In genomic region chr15:4024726-4025507, GRCm38 (mm10) we compare ENCODE assay signal across 12 mouse cellular contexts. TPM values are rescaled to one million over a fixed set of nuclear protein-coding genes. Genes with fewer than 3 reads are reported as not detected.
DNase-seq lines count a peak whose midpoint lies in the region; ATAC-seq and TF ChIP-seq lines count a peak whose summit lies in the region.
"Had no signal": no experiment of that assay in that cellular context is flagged by ENCODE, and none has a peak within 500 bp of the region (broad histone marks: within the 10 kb centered on the region; RNA-seq: fewer than 3 reads in every experiment).

No protein-coding gene starts in this region.

- H3K9me3 ChIP-seq in lung, embryonic 16.5 days (ENCODE audit: control insufficient read depth, low read length) = no peaks in the 10 kb centered on the region
- no peaks in the 10 kb centered on the region for H3K9me3 ChIP-seq in heart, embryonic 11.5 days (replicated peaks; ENCODE audit: control insufficient read depth, low read length)

- no peaks in the 10 kb centered on the region for H3K36me3 ChIP-seq in lung, embryonic 16.5 days (ENCODE audit: control insufficient read depth, insufficient read depth, low read length)
- H3K36me3 ChIP-seq in heart, embryonic 11.5 days (ENCODE audit: control insufficient read depth, insufficient read depth, low read length) = no peaks in the 10 kb centered on the region

- H3K4me2 ChIP-seq in lung, embryonic 16.5 days (ENCODE audit: low read depth, low read length) = no peak overlapping the region
- H3K4me2 ChIP-seq in heart, embryonic 11.5 days = peak overlapping the region; percentile 78; the same call in 1 of the 2 replicates

- H3K4me3 ChIP-seq in lung, embryonic 16.5 days (ENCODE audit: low read length) = no peak overlapping the region
- no peak overlapping the region for H3K4me3 ChIP-seq in lung, adult 2 months (replicated peaks; ENCODE audit: extremely low read depth, low read depth, low read length)
- no peak overlapping the region for H3K4me3 ChIP-seq in heart, embryonic 11.5 days (ENCODE audit: low read depth, low read length)

- no peak for TF ChIP-seq CTCF in lung, adult 2 months (IDR thresholded peaks at IDR 0.05; ENCODE audit: insufficient read depth, low read length)

- ATAC-seq in lung, embryonic 16.5 days (ENCODE audit: low read depth) = no peak
- no peak for ATAC-seq in heart, embryonic 11.5 days (replicated peaks; ENCODE audit: insufficient number of reproducible peaks, low FRiP score, low TSS enrichment)
- ATAC-seq: forebrain, embryonic 16.5 days had no signal

- peak overlapping the region; percentile 41; the same call in 1 of the 2 replicates for H3K27ac ChIP-seq in lung, embryonic 16.5 days (ENCODE audit: low read length)
- no peak overlapping the region for H3K27ac ChIP-seq in heart, embryonic 11.5 days (ENCODE audit: low read depth, low read length)

- peak; percentile 18 to 46 for DNase-seq in heart, adult 18-20 months
- DNase-seq in heart, postnatal 4 days = no peak
- DNase-seq in lung, adult 2 months = no peak
- DNase-seq in skeletal muscle tissue, adult 2 months (ENCODE audit: low read depth, low spot score) = peak; percentile 44
- DNase-seq in ovary, postnatal 36 days (ENCODE audit: low spot score) = no peak
- DNase-seq in adrenal gland, postnatal 4 days (ENCODE audit: low spot score in 2 of 2) = no peak
- DNase-seq: gastrocnemius, postnatal 36 days; kidney, postnatal 36 days; liver had no signal

- TF ChIP-seq POLR2A in lung, adult 2 months (IDR thresholded peaks at IDR 0.05; ENCODE audit: borderline replicate concordance, extremely low read depth, low read depth, low read length) = no peak

- H3K9ac ChIP-seq in lung, embryonic 16.5 days (ENCODE audit: low read length) = no peak overlapping the region
- H3K9ac ChIP-seq in heart, embryonic 11.5 days (ENCODE audit: low read depth, low read length) = no peak overlapping the region

- H3K4me1 ChIP-seq in lung, embryonic 16.5 days (replicated peaks; ENCODE audit: control insufficient read depth, insufficient read depth, low read length) = peaks cover 21% of the 10 kb centered on the region
- H3K4me1 ChIP-seq in lung, adult 2 months (ENCODE audit: control insufficient read depth, insufficient read depth, low read length) = peaks cover 5% of the 10 kb centered on the region
- peaks cover 13% of the 10 kb centered on the region; the same call in 1 of the 2 replicates for H3K4me1 ChIP-seq in heart, embryonic 11.5 days (ENCODE audit: control insufficient read depth, insufficient read depth, low read length)

- H3K27me3 ChIP-seq in lung, embryonic 16.5 days (ENCODE audit: control insufficient read depth, insufficient read depth, low read depth, low read length) = no peaks in the 10 kb centered on the region
- H3K27me3 ChIP-seq in heart, embryonic 11.5 days (ENCODE audit: control insufficient read depth, insufficient read depth, low read length) = no peaks in the 10 kb centered on the region

- 71% methylated on average over 13 of the region's 13 CpGs for WGBS in lung, embryonic 16.5 days
- WGBS in lung, adult 2 months = 65% methylated on average over 13 of the region's 13 CpGs
- 77% methylated on average over 13 of the region's 13 CpGs for WGBS in heart, embryonic 11.5 days (ENCODE audit: insufficient replicate concordance)

RNA-seq across cellular contexts. Expression of gene Oxct1, which starts 1.3 kb away (rescaled TPM):
- 1,000 to 10,000 TPM; 1,232 to 1,451 TPM for total RNA-seq in heart, adult 18-20 months (2021)
- total RNA-seq in heart, postnatal 4 days (2021) = 100 to 1,000 TPM; 230 to 249 TPM
- polyA plus RNA-seq in lung, embryonic 16.5 days (2015; fragmentation: Nextera tagmentation; extraction: Ambion mirVana) = 222 and 248 TPM in 2 replicates
- polyA plus RNA-seq in lung, adult 2 months (2012; rRNA removed) = 26.6 and 31.6 TPM in 2 replicates
- polyA plus RNA-seq in heart, embryonic 11.5 days (2014; fragmentation: Nextera tagmentation; extraction: Ambion mirVana) = 272 and 282 TPM in 2 replicates
- total RNA-seq in adrenal gland, postnatal 4 days (2021) = 100 to 1,000 TPM in 1 of 2 experiments, 10 to 100 TPM in 1; 79.8 to 111 TPM

RNA-seq across cellular contexts. Expression of gene AW549877, which starts 29.4 kb away (rescaled TPM):
- 10 to 100 TPM; 15.8 to 21.3 TPM for total RNA-seq in heart, adult 18-20 months (2021)
- 10 to 100 TPM; 20.9 to 21.5 TPM for total RNA-seq in heart, postnatal 4 days (2021)
- polyA plus RNA-seq in lung, embryonic 16.5 days (2015; fragmentation: Nextera tagmentation; extraction: Ambion mirVana) = 33.8 and 34.7 TPM in 2 replicates
- 8.8 and 18.7 TPM in 2 replicates for polyA plus RNA-seq in lung, adult 2 months (2012; rRNA removed)
- polyA plus RNA-seq in heart, embryonic 11.5 days (2014; fragmentation: Nextera tagmentation; extraction: Ambion mirVana) = 36.7 and 43.2 TPM in 2 replicates
- 10 to 100 TPM; 49.7 to 51.8 TPM for total RNA-seq in adrenal gland, postnatal 4 days (2021)

RNA-seq across cellular contexts. Expression of gene Fbxo4, which starts 45.5 kb away (rescaled TPM):
- 1 to 10 TPM; 7.0 to 7.8 TPM for total RNA-seq in heart, adult 18-20 months (2021)
- 10 to 100 TPM; 11.2 to 12.2 TPM for total RNA-seq in heart, postnatal 4 days (2021)
- polyA plus RNA-seq in lung, embryonic 16.5 days (2015; fragmentation: Nextera tagmentation; extraction: Ambion mirVana) = 11.3 and 13.2 TPM in 2 replicates
- 12.5 and 14.6 TPM in 2 replicates for polyA plus RNA-seq in lung, adult 2 months (2012; rRNA removed)
- 11.1 and 12.3 TPM in 2 replicates for polyA plus RNA-seq in heart, embryonic 11.5 days (2014; fragmentation: Nextera tagmentation; extraction: Ambion mirVana)
- total RNA-seq in adrenal gland, postnatal 4 days (2021) = 10 to 100 TPM; 19.0 to 19.4 TPM

Comparison
In these comparisons a context has a peak if more than half of its experiments do, and no peak if none do; other contexts are left out.
1. DNase-seq: peak in heart, adult 18-20 months (2 of 2) and skeletal muscle tissue, adult 2 months (single experiment); none in heart, postnatal 4 days (single experiment), lung, adult 2 months (single experiment), ovary, postnatal 36 days (single experiment) and adrenal gland, postnatal 4 days (0 of 2).
2. RNA of gene Oxct1, which starts 1.3 kb away (total RNA-seq): 1,232 to 1,451 TPM in heart, adult 18-20 months; 230 to 249 TPM in heart, postnatal 4 days and 79.8 to 111 TPM in adrenal gland, postnatal 4 days; every median in the first group is over 4 times any median in the second.